Mouse (Mus musculus) stomach, embryonic 14.5 days (tissue): ENCODE data around the gene Cryba4. TPM values are rescaled to one million over a fixed set of nuclear protein-coding genes. Genes with fewer than 3 reads are reported as not detected.

Experiments
- ATAC-seq: fragments of 200-750 bp; cut with Nextera tagmentation; 2 replicates; pipeline ENCODE4 v1.8.0; 2017; ENCODE audit warnings: low read depth, moderate TSS enrichment; ENCODE audit not compliant: insufficient number of reproducible peaks, insufficient read depth, low FRiP score
- H3K27ac ChIP-seq: fragments of 300-500 bp; sonication (generic); 2 replicates; pipeline ENCODE4 v1.5.1; 2014; ENCODE audit warnings: mild to moderate bottlenecking, low read length, moderate library complexity, mixed read lengths
- H3K27me3 ChIP-seq: fragments of 300-500 bp; sonication (generic); 2 replicates; pipeline ENCODE4 v1.6.1; 2014; ENCODE audit warnings: low read length, control low read depth, mixed read lengths; ENCODE audit not compliant: control insufficient read depth, insufficient read depth
- H3K36me3 ChIP-seq: fragments of 300-500 bp; sonication (generic); 2 replicates; pipeline ENCODE4 v1.6.1; 2014; ENCODE audit warnings: mild to moderate bottlenecking, control low read depth, low read length, moderate library complexity, mixed read lengths; ENCODE audit not compliant: control insufficient read depth, insufficient read depth
- H3K4me1 ChIP-seq: fragments of 300-500 bp; sonication (generic); 2 replicates; pipeline ENCODE4 v1.6.1; 2014; ENCODE audit warnings: low read length, control low read depth, mixed read lengths; ENCODE audit not compliant: control insufficient read depth, insufficient read depth
- H3K4me2 ChIP-seq: fragments of 300-500 bp; sonication (generic); replicated peaks from 2 replicates; pipeline ENCODE4 v1.6.1; 2014; ENCODE audit warnings: low read depth, low read length, control low read depth
- H3K4me3 ChIP-seq: fragments of 300-500 bp; sonication (generic); 2 replicates; pipeline ENCODE4 v1.5.1; 2014; ENCODE audit warnings: low read depth, low read length, control low read depth
- H3K9ac ChIP-seq: fragments of 300-500 bp; sonication (generic); replicated peaks from 2 replicates; pipeline ENCODE4 v1.6.1; 2014; ENCODE audit warnings: low read depth, mild to moderate bottlenecking, control low read depth, low read length, moderate library complexity, mixed read lengths
- H3K9me3 ChIP-seq: fragments of 300-500 bp; sonication (generic); 2 replicates; pipeline ENCODE4 v1.6.1; 2016; ENCODE audit warnings: low read depth, low read length, control low read depth; ENCODE audit not compliant: control insufficient read depth
- WGBS: fragments of 180-500 bp; shearing (Covaris S2); extraction: QIAGEN DNeasy Blood & Tissue Kit; methylation state at CpG from one replicate; pipeline ENCODE4 v1.1.7; 2014; 5-methylcytosine and 5-hydroxymethylcytosine counted together
- polyA plus RNA-seq: library from polyadenylated mRNA; unstranded; fragments of >200 nt; fragmentation: Nextera tagmentation; extraction: Ambion mirVana; gene quantifications from 2 replicates; pipeline ENCODE4 v1.2.1, GENCODE M21; 2014

Gene Cryba4
- polyA plus RNA-seq, 1 experiment from 2014 or later = 2.6 TPM

- Histone ChIP-seq H3K36me3 (no peaks in the 10 kb centered on the region), H3K4me1 (no peaks in the 10 kb centered on the region), H3K9ac (no peak overlapping the region), H3K27ac (no peak overlapping the region), H3K9me3 (no peaks in the 10 kb centered on the region), H3K27me3 (no peaks in the 10 kb centered on the region), H3K4me2 (no peak overlapping the region), H3K4me3 (no peak overlapping the region)
- ATAC-seq = no peak
- WGBS = 61% methylated on average over 5 of the region's 5 CpGs
Measured at GRCm38 (mm10) chr5:112242361-112242778, 9.9 kb downstream of the Cryba4 start.

- no peaks in the 10 kb centered on the region for H3K27me3 ChIP-seq
- H3K9me3 ChIP-seq = no peaks in the 10 kb centered on the region
- 73% methylated on average over 2 of the region's 2 CpGs for WGBS
- H3K4me3 ChIP-seq = no peak overlapping the region
- no peak overlapping the region for H3K9ac ChIP-seq
- H3K36me3 ChIP-seq = no peaks in the 10 kb centered on the region
- H3K4me2 ChIP-seq = no peak overlapping the region
- H3K27ac ChIP-seq = no peak overlapping the region
- no peaks in the 10 kb centered on the region for H3K4me1 ChIP-seq
- ATAC-seq = no peak
Measured at GRCm38 (mm10) chr5:112241849-112242248, 10.5 kb downstream of the Cryba4 start.

DNA sequence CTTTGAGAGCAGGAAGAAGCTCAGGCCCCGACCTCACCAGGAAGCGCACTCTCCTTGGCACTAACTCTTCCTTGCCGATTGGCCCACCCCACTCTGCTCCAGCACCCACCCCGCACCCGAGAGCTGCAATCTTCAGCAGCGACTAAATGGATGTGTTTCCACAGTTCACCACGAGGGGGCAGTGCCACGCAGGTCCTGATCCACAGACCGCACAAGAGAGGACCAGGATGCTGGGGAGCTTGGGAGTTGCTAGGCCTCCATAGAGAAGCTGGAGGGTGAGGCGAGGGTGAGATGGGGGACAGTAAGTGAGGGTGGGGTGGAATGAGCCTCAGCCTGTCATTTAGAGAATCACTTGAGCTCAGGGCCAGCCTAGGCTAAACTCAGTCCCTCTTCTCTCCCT lies 11.6 kb downstream of the Cryba4 start:
- Histone ChIP-seq H3K9ac (no peak overlapping the region), H3K27me3 (no peaks in the 10 kb centered on the region), H3K27ac (no peak overlapping the region), H3K4me3 (no peak overlapping the region), H3K4me2 (no peak overlapping the region), H3K4me1 (no peaks in the 10 kb centered on the region), H3K36me3 (no peaks in the 10 kb centered on the region), H3K9me3 (no peaks in the 10 kb centered on the region)
- WGBS = 3% methylated on average over 10 of the region's 10 CpGs
- ATAC-seq = no peak

GRCm38 (mm10) chr5:112238781-112239482 lies 13.4 kb downstream of the Cryba4 start:
- H3K9me3 ChIP-seq = no peaks in the 10 kb centered on the region
- no peaks in the 10 kb centered on the region for H3K4me1 ChIP-seq
- H3K4me3 ChIP-seq = no peak overlapping the region
- H3K27me3 ChIP-seq = no peaks in the 10 kb centered on the region
- H3K27ac ChIP-seq = no peak overlapping the region; the same call in 1 of the 2 replicates
- no peaks in the 10 kb centered on the region for H3K36me3 ChIP-seq
- 67% methylated on average over 3 of the region's 3 CpGs for WGBS
- H3K4me2 ChIP-seq = no peak overlapping the region
- no peak for ATAC-seq
- no peak overlapping the region for H3K9ac ChIP-seq

- Histone ChIP-seq H3K27ac (peak overlapping the region; percentile 39; the same call in 1 of the 2 replicates), H3K27me3 (no peaks in the 10 kb centered on the region), H3K4me1 (no peaks in the 10 kb centered on the region), H3K4me3 (no peak overlapping the region), H3K4me2 (0 out of 2 replicates have a peak overlapping the region, but pooled peaks have one; percentile 16), H3K9ac (no peak overlapping the region), H3K36me3 (no peaks in the 10 kb centered on the region), H3K9me3 (no peaks in the 10 kb centered on the region)
- WGBS = 58% methylated on average over 9 of the region's 9 CpGs
- ATAC-seq = no peak
Measured at GRCm38 (mm10) chr5:112237866-112238570, 14.3 kb downstream of the Cryba4 start.

DNA sequence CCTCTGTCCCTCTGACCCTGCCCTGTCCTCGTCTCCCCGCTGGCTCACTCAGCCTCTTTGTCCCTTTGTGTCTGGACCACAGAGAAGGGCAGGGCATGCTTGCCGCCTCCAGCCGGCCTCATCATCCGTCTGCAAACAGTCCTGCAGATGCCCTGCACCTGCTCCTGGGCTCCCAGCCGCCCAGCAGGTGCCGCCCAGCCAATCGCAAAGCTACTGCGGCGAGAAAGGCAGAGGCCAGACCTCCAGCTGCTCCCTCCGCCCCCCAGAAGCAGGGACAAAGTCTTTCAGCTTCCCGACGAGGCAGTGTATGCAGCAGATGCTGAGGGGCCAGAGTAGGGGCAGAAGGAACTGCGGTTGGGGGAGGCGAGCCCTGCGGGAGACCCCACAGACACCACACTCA lies 14.9 kb downstream of the Cryba4 start:
- Histone ChIP-seq H3K4me3 (no peak overlapping the region), H3K4me1 (no peaks in the 10 kb centered on the region), H3K36me3 (no peaks in the 10 kb centered on the region), H3K27me3 (no peaks in the 10 kb centered on the region), H3K9ac (no peak overlapping the region), H3K27ac (peak overlapping the region; percentile 48; the same call in 1 of the 2 replicates), H3K4me2 (peak overlapping the region; percentile 16; the same call in 1 of the 2 replicates), H3K9me3 (no peaks in the 10 kb centered on the region)
- whole genome bisulfite sequencing = 6% methylated on average over 16 of the region's 16 CpGs
- ATAC-seq = peak; percentile 72

- no peak for ATAC-seq
- no peaks in the 10 kb centered on the region for H3K9me3 ChIP-seq
- H3K27me3 ChIP-seq = no peaks in the 10 kb centered on the region
- 67% methylated on average over 2 of the region's 2 CpGs for WGBS
- no peaks in the 10 kb centered on the region for H3K36me3 ChIP-seq
- no peak overlapping the region for H3K4me3 ChIP-seq
- H3K27ac ChIP-seq = 0 out of 2 replicates have a peak overlapping the region, but pooled peaks have one; percentile 48
- H3K4me1 ChIP-seq = no peaks in the 10 kb centered on the region
- no peak overlapping the region for H3K4me2 ChIP-seq
- H3K9ac ChIP-seq = no peak overlapping the region
Measured at GRCm38 (mm10) chr5:112236631-112237030, 15.7 kb downstream of the Cryba4 start.

DNA sequence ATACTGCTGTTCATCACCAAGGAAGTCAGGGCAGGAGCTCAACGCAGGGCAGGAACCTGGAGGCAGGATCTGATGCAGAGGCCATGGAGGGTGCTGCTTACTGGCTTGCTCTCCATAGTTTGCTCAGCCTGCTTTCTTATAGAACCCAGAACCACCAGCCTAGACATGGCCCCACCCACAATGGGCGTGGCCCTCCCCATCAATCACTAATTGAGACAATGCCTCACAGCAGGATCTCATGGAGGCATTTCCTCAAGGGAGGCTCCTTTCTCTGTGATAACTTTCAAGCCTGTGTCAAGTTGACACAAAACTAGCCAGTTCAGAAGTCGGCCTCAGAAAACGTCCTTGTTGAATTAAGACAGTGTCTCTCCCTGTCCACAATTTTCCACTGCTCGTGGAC lies 16.5 kb downstream of the Cryba4 start:
- no peak for ATAC-seq
- WGBS = 67% methylated on average over 5 of the region's 5 CpGs
- no peaks in the 10 kb centered on the region for H3K27me3 ChIP-seq

More for the DNA sequence above, 16.5 kb downstream of the Cryba4 start:
- Histone ChIP-seq H3K36me3 (no peaks in the 10 kb centered on the region), H3K27ac (no peak overlapping the region), H3K4me1 (no peaks in the 10 kb centered on the region), H3K9me3 (no peaks in the 10 kb centered on the region), H3K4me2 (no peak overlapping the region), H3K9ac (no peak overlapping the region), H3K4me3 (no peak overlapping the region)
